9 mouse cellular contexts compared by ENCODE assay signal in genomic region chr5:136016014-136016876, GRCm38 (mm10). TPM values are rescaled to one million over a fixed set of nuclear protein-coding genes. Genes with fewer than 3 reads are reported as not detected.
DNase-seq lines count a peak whose midpoint lies in the region; ATAC-seq lines count a peak whose summit lies in the region.
"Had no signal": no experiment of that assay in that cellular context is flagged by ENCODE, and none has a peak within 500 bp of the region (broad histone marks: within the 10 kb centered on the region; RNA-seq: fewer than 3 reads in every experiment).

No protein-coding gene starts in this region.

- no peak overlapping the region for H3K4me3 ChIP-seq in intestine, embryonic 16.5 days (ENCODE audit: low read length)
- H3K4me3 ChIP-seq in liver, embryonic 11.5 days (ENCODE audit: low read depth, low read length) = no peak overlapping the region

- H3K36me3 ChIP-seq in intestine, embryonic 16.5 days (ENCODE audit: control insufficient read depth, insufficient read depth, low read length) = peaks cover 6% of the 10 kb centered on the region; the same call in 1 of the 2 replicates
- peaks cover 7% of the 10 kb centered on the region; the same call in 1 of the 2 replicates for H3K36me3 ChIP-seq in liver, embryonic 11.5 days (ENCODE audit: control insufficient read depth, insufficient read depth, low read length)

- peaks cover 6% of the 10 kb centered on the region; the same call in 1 of the 2 replicates for H3K4me1 ChIP-seq in intestine, embryonic 16.5 days (ENCODE audit: control insufficient read depth, insufficient read depth, low read length)
- no peaks in the 10 kb centered on the region; the same call in 1 of the 2 replicates for H3K4me1 ChIP-seq in liver, embryonic 11.5 days (replicated peaks; ENCODE audit: control insufficient read depth, insufficient read depth, low read length)

- H3K4me2 ChIP-seq in intestine, embryonic 16.5 days (ENCODE audit: low read depth, low read length) = no peak overlapping the region
- no peak overlapping the region for H3K4me2 ChIP-seq in liver, embryonic 11.5 days

- DNase-seq in cerebellum, postnatal 14 days = peak; percentile 37 to 52
- no peak for DNase-seq in cerebellum, adult 9-11 months
- DNase-seq in right cerebral cortex, postnatal 4 days = peak; percentile 49
- no peak for DNase-seq in right cerebral cortex, adult 18-20 months
- peak; percentile 78 for DNase-seq in ovary, postnatal 36 days (ENCODE audit: low spot score)
- DNase-seq in left cerebral cortex, adult 9 months (ENCODE audit: low spot score in 2 of 2) = no peak
- no peak for DNase-seq in liver, embryonic 11.5 days (ENCODE audit: low spot score)

- 75% methylated on average over 10 of the region's 10 CpGs for WGBS in intestine, embryonic 16.5 days
- WGBS in liver, embryonic 11.5 days = 83% methylated on average over 10 of the region's 10 CpGs

- H3K27ac ChIP-seq in intestine, embryonic 16.5 days (ENCODE audit: low read length) = no peak overlapping the region; the same call in 1 of the 2 replicates
- no peak overlapping the region for H3K27ac ChIP-seq in liver, embryonic 11.5 days (ENCODE audit: low read depth, low read length)

- no peaks in the 10 kb centered on the region for H3K27me3 ChIP-seq in intestine, embryonic 16.5 days (replicated peaks; ENCODE audit: control insufficient read depth, insufficient read depth, low read length)
- no peaks in the 10 kb centered on the region for H3K27me3 ChIP-seq in liver, embryonic 11.5 days (replicated peaks; ENCODE audit: control insufficient read depth, insufficient read depth, low read length)

- ATAC-seq in intestine, embryonic 16.5 days = peak; percentile 60
- ATAC-seq in liver, embryonic 11.5 days (replicated peaks; ENCODE audit: low FRiP score) = no peak

- 0 out of 2 replicates have a peak overlapping the region, but pooled peaks have one; percentile 31 for H3K9ac ChIP-seq in intestine, embryonic 16.5 days (ENCODE audit: low read depth, low read length)
- H3K9ac ChIP-seq in liver, embryonic 11.5 days (ENCODE audit: low read depth, low read length) = no peak overlapping the region

- H3K9me3 ChIP-seq in intestine, embryonic 16.5 days (ENCODE audit: control insufficient read depth, low read length) = no peaks in the 10 kb centered on the region
- H3K9me3 ChIP-seq in liver, embryonic 11.5 days (ENCODE audit: control insufficient read depth, low read length) = no peaks in the 10 kb centered on the region

RNA-seq across cellular contexts. Expression of gene Dtx2, which starts 21.6 kb away (rescaled TPM):
- polyA plus RNA-seq in intestine, embryonic 16.5 days (2015; fragmentation: Nextera tagmentation; extraction: Ambion mirVana) = 20.6 and 21.6 TPM in 2 replicates
- 20.0 and 20.3 TPM in 2 replicates for polyA plus RNA-seq in liver, embryonic 11.5 days (2014; fragmentation: Nextera tagmentation; extraction: Ambion mirVana)

RNA-seq across cellular contexts. Expression of gene Upk3b, which starts 22.1 kb away (rescaled TPM):
- polyA plus RNA-seq in intestine, embryonic 16.5 days (2015; fragmentation: Nextera tagmentation; extraction: Ambion mirVana) = 44.4 and 47.8 TPM in 2 replicates
- polyA plus RNA-seq in liver, embryonic 11.5 days (2014; fragmentation: Nextera tagmentation; extraction: Ambion mirVana) = 15.2 and 16.6 TPM in 2 replicates

RNA-seq across cellular contexts. Expression of gene Zp3, which starts 36.3 kb away (rescaled TPM):
- polyA plus RNA-seq in intestine, embryonic 16.5 days (2015; fragmentation: Nextera tagmentation; extraction: Ambion mirVana) = 0.68 and 1.5 TPM in 2 replicates
- not detected in 2 replicates for polyA plus RNA-seq in liver, embryonic 11.5 days (2014; fragmentation: Nextera tagmentation; extraction: Ambion mirVana)

RNA-seq across cellular contexts. Expression of gene Upk3bl, which starts 38.0 kb away (rescaled TPM):
- polyA plus RNA-seq in intestine, embryonic 16.5 days (2015; fragmentation: Nextera tagmentation; extraction: Ambion mirVana) = 0.82 and 2.3 TPM in 2 replicates
- polyA plus RNA-seq in liver, embryonic 11.5 days (2014; fragmentation: Nextera tagmentation; extraction: Ambion mirVana) = 0.78 and 0.97 TPM in 2 replicates
- polyA plus RNA-seq: liver, embryonic 16.5 days had no signal

RNA-seq across cellular contexts. Expression of gene Ssc4d, which starts 41.9 kb away (rescaled TPM):
- 2.3 and 2.9 TPM in 2 replicates for polyA plus RNA-seq in intestine, embryonic 16.5 days (2015; fragmentation: Nextera tagmentation; extraction: Ambion mirVana)
- polyA plus RNA-seq in liver, embryonic 11.5 days (2014; fragmentation: Nextera tagmentation; extraction: Ambion mirVana) = 3.0 and 3.1 TPM in 2 replicates

Comparison
In these comparisons a context has a peak if more than half of its experiments do, and no peak if none do; other contexts are left out.
1. DNase-seq: peak in cerebellum, postnatal 14 days (2 of 2), right cerebral cortex, postnatal 4 days (single experiment) and ovary, postnatal 36 days (single experiment); none in cerebellum, adult 9-11 months (single experiment), right cerebral cortex, adult 18-20 months (single experiment), left cerebral cortex, adult 9 months (0 of 2) and liver, embryonic 11.5 days (single experiment).